Mouse (Mus musculus) neural tube, embryonic 12.5 days (tissue): ENCODE measurements around the gene Cox16. TPM values are rescaled to one million over a fixed set of nuclear protein-coding genes. Genes with fewer than 3 reads are reported as not detected.
"Not testable (repeated sequence)": the region's sequence is repeated elsewhere in the genome, so short reads cannot be mapped to it uniquely, and the experiment has no call there.

ENCODE experiments used
- ATAC-seq: fragments of 200-750 bp; cut with Nextera tagmentation; 2 replicates; pipeline ENCODE4 v1.8.0; 2017; ENCODE audit warnings: low read depth, mild to moderate bottlenecking, moderate TSS enrichment, moderate library complexity; ENCODE audit not compliant: low FRiP score
- H3K27ac ChIP-seq: fragments of 300-500 bp; sonication (generic); 2 replicates; pipeline ENCODE4 v1.5.1; 2016
- H3K27me3 ChIP-seq: fragments of 300-500 bp; sonication (generic); replicated peaks from 2 replicates; pipeline ENCODE4 v1.6.1; 2016; ENCODE audit warnings: mild to moderate bottlenecking
- H3K36me3 ChIP-seq: fragments of 300-500 bp; sonication (generic); 2 replicates; pipeline ENCODE4 v1.6.1; 2016; ENCODE audit warnings: mild to moderate bottlenecking
- H3K4me1 ChIP-seq: fragments of 300-500 bp; sonication (generic); 2 replicates; pipeline ENCODE4 v1.6.1; 2016
- H3K4me2 ChIP-seq: fragments of 300-500 bp; sonication (generic); replicated peaks from 2 replicates; pipeline ENCODE4 v1.6.1; 2016; ENCODE audit warnings: mild to moderate bottlenecking
- H3K4me3 ChIP-seq: fragments of 300-500 bp; sonication (generic); 2 replicates; pipeline ENCODE4 v1.5.1; 2016
- H3K9ac ChIP-seq: fragments of 300-500 bp; sonication (generic); 2 replicates; pipeline ENCODE4 v1.6.1; 2016; ENCODE audit warnings: mild to moderate bottlenecking
- H3K9me3 ChIP-seq: fragments of 300-500 bp; sonication (generic); 2 replicates; pipeline ENCODE4 v1.6.1; 2016; ENCODE audit warnings: mild to moderate bottlenecking
- whole genome bisulfite sequencing: fragments of 180-500 bp; shearing (Covaris S2); methylation state at CpG from one replicate; pipeline ENCODE4 v1.1.7; 2016; 5-methylcytosine and 5-hydroxymethylcytosine counted together
- polyA plus RNA-seq: library from polyadenylated mRNA; unstranded; fragments of >200 nt; fragmentation: Nextera tagmentation; extraction: Ambion mirVana; gene quantifications from 2 replicates; pipeline ENCODE4 v1.2.1, GENCODE M21; 2016

Gene Cox16
- polyA plus RNA-seq, 1 experiment from 2014 or later = 135 TPM

- 95% methylated on average over 1 of the region's 1 CpGs for WGBS
- no peak within 1 kb of the TSS for H3K9ac ChIP-seq
- H3K9me3 ChIP-seq = peaks cover 21% of the 10 kb centered on the region; the same call in 1 of the 2 replicates
- no peak for ATAC-seq
- no peaks in the 10 kb centered on the region for H3K4me1 ChIP-seq
- no peaks in the 10 kb centered on the region for H3K27me3 ChIP-seq
- no peak within 1 kb of the TSS for H3K4me2 ChIP-seq
- no peak within 1 kb of the TSS for H3K27ac ChIP-seq
- no peak within 1 kb of the TSS for H3K4me3 ChIP-seq
- H3K36me3 ChIP-seq = peaks cover 13% of the 10 kb centered on the region
Observed at GRCm38 (mm10) chr12:81421846-81422245, 63.1 kb downstream of the Cox16 start, which contains the start of gene Adam4. Gene Adam4 (minus strand): TSS chr12:81421946.

GRCm38 (mm10) chr12:81413211-81413610 lies 71.7 kb downstream of the Cox16 start:
- Histone ChIP-seq H3K36me3 (no peaks in the 10 kb centered on the region), H3K9me3 (no peaks in the 10 kb centered on the region), H3K9ac (no peak overlapping the region), H3K27me3 (no peaks in the 10 kb centered on the region), H3K4me2 (no peak overlapping the region), H3K4me1 (no peaks in the 10 kb centered on the region), H3K4me3 (no peak overlapping the region), H3K27ac (no peak overlapping the region)
- ATAC-seq = no peak
- WGBS = 90% methylated on average over 3 of the region's 3 CpGs

- no peak overlapping the region for H3K27ac ChIP-seq
- H3K4me3 ChIP-seq = no peak overlapping the region
- ATAC-seq = no peak
- no peaks in the 10 kb centered on the region for H3K9me3 ChIP-seq
- H3K4me1 ChIP-seq = no peaks in the 10 kb centered on the region
- H3K27me3 ChIP-seq = no peaks in the 10 kb centered on the region
- no peak overlapping the region for H3K9ac ChIP-seq
- no peaks in the 10 kb centered on the region for H3K36me3 ChIP-seq
- WGBS = 89% methylated on average over 3 of the region's 3 CpGs
- H3K4me2 ChIP-seq = no peak overlapping the region
Observed at GRCm38 (mm10) chr12:81408966-81409365, 76.0 kb downstream of the Cox16 start.

- no peak overlapping the region for H3K4me3 ChIP-seq
- no peak overlapping the region for H3K4me2 ChIP-seq
- no peak for ATAC-seq
- no peak overlapping the region for H3K27ac ChIP-seq
- H3K9me3 ChIP-seq = no peaks in the 10 kb centered on the region
- 30% methylated on average over 1 of the region's 1 CpGs for WGBS
- H3K27me3 ChIP-seq = no peaks in the 10 kb centered on the region
- H3K4me1 ChIP-seq = no peaks in the 10 kb centered on the region
- no peak overlapping the region for H3K9ac ChIP-seq
- H3K36me3 ChIP-seq = no peaks in the 10 kb centered on the region
Observed at GRCm38 (mm10) chr12:81402187-81402586, 82.7 kb downstream of the Cox16 start.

- WGBS = 79% methylated on average over 1 of the region's 1 CpGs
- H3K36me3 ChIP-seq, H3K9ac ChIP-seq, H3K4me1 ChIP-seq, H3K9me3 ChIP-seq, H3K4me3 ChIP-seq, ATAC-seq, H3K27me3 ChIP-seq, H3K27ac ChIP-seq, H3K4me2 ChIP-seq: not testable (repeated sequence)
Observed at GRCm38 (mm10) chr12:81379364-81379763, 105.6 kb downstream of the Cox16 start, which contains the start of gene Gm4787. Gene Gm4787 (minus strand): TSS chr12:81379464.

- ATAC-seq = no peak
- Histone ChIP-seq H3K4me3 (0 out of 2 replicates have a peak overlapping the region, but pooled peaks have one; percentile 60), H3K36me3 (no peaks in the 10 kb centered on the region), H3K27me3 (peaks cover 12% of the 10 kb centered on the region; the same call in 1 of the 2 replicates), H3K27ac (no peak overlapping the region), H3K4me2 (peak overlapping the region; percentile 93), H3K4me1 (peaks cover 23% of the 10 kb centered on the region), H3K9me3 (no peaks in the 10 kb centered on the region), H3K9ac (0 out of 2 replicates have a peak overlapping the region, but pooled peaks have one; percentile 78)
- 75% methylated on average over 5 of the region's 5 CpGs for WGBS
Observed at GRCm38 (mm10) chr12:81333841-81334240, 151.1 kb downstream of the Cox16 start.

GRCm38 (mm10) chr12:81332875-81333421 lies 152.0 kb downstream of the Cox16 start, which contains the start of gene Slc8a3:
Gene Slc8a3 (minus strand): TSS chr12:81333180.
- Histone ChIP-seq H3K9ac (peak within 1 kb of the TSS; percentile 78), H3K4me3 (peak within 1 kb of the TSS; percentile 60), H3K4me2 (peak within 1 kb of the TSS; percentile 93), H3K4me1 (peaks cover 23% of the 10 kb centered on the region), H3K27ac (peak within 1 kb of the TSS; percentile 46; the same call in 1 of the 2 replicates), H3K9me3 (no peaks in the 10 kb centered on the region), H3K36me3 (no peaks in the 10 kb centered on the region), H3K27me3 (peaks cover 12% of the 10 kb centered on the region; the same call in 1 of the 2 replicates)
- peak; percentile 78 for ATAC-seq
- under 1% methylated on average over 47 of the region's 47 CpGs for WGBS

- ATAC-seq = peak; percentile 76
- Histone ChIP-seq H3K4me3 (peak overlapping the region; percentile 60), H3K4me2 (peak overlapping the region; percentile 93), H3K4me1 (peaks cover 23% of the 10 kb centered on the region), H3K9me3 (no peaks in the 10 kb centered on the region), H3K27me3 (peaks cover 12% of the 10 kb centered on the region; the same call in 1 of the 2 replicates), H3K36me3 (no peaks in the 10 kb centered on the region), H3K27ac (peak overlapping the region; percentile 46; the same call in 1 of the 2 replicates), H3K9ac (peak overlapping the region; percentile 78)
- under 1% methylated on average over 46 of the region's 54 CpGs for WGBS
Observed at GRCm38 (mm10) chr12:81331937-81332874, 152.7 kb downstream of the Cox16 start.

- Histone ChIP-seq H3K27me3 (peaks cover 12% of the 10 kb centered on the region; the same call in 1 of the 2 replicates), H3K4me2 (peak overlapping the region; percentile 93), H3K4me1 (peaks cover 23% of the 10 kb centered on the region), H3K9ac (no peak overlapping the region), H3K27ac (no peak overlapping the region), H3K36me3 (no peaks in the 10 kb centered on the region), H3K4me3 (no peak overlapping the region; the same call in 1 of the 2 replicates), H3K9me3 (no peaks in the 10 kb centered on the region)
- WGBS = 39% methylated on average over 5 of the region's 5 CpGs
- no peak for ATAC-seq
Observed at GRCm38 (mm10) chr12:81331046-81331638, 153.8 kb downstream of the Cox16 start.

GRCm38 (mm10) chr12:81324991-81325390 lies 159.9 kb downstream of the Cox16 start:
- no peaks in the 10 kb centered on the region for H3K9me3 ChIP-seq
- H3K4me1 ChIP-seq = no peaks in the 10 kb centered on the region; the same call in 1 of the 2 replicates
- 90% methylated on average over 3 of the region's 3 CpGs for WGBS
- no peak overlapping the region for H3K4me3 ChIP-seq
- no peak for ATAC-seq
- no peak overlapping the region for H3K4me2 ChIP-seq
- H3K27ac ChIP-seq = no peak overlapping the region
- no peak overlapping the region for H3K9ac ChIP-seq
- H3K27me3 ChIP-seq = no peaks in the 10 kb centered on the region
- no peaks in the 10 kb centered on the region for H3K36me3 ChIP-seq

- Histone ChIP-seq H3K9me3 (no peaks in the 10 kb centered on the region), H3K27me3 (no peaks in the 10 kb centered on the region), H3K9ac (no peak overlapping the region), H3K4me1 (no peaks in the 10 kb centered on the region; the same call in 1 of the 2 replicates), H3K4me2 (no peak overlapping the region), H3K27ac (no peak overlapping the region), H3K36me3 (no peaks in the 10 kb centered on the region), H3K4me3 (no peak overlapping the region)
- WGBS = 90% methylated on average over 3 of the region's 3 CpGs
- no peak for ATAC-seq
Observed at GRCm38 (mm10) chr12:81324116-81324515, 160.8 kb downstream of the Cox16 start.

GRCm38 (mm10) chr12:81321021-81321420 lies 163.9 kb downstream of the Cox16 start:
- WGBS = 84% methylated on average over 1 of the region's 1 CpGs
- no peaks in the 10 kb centered on the region for H3K27me3 ChIP-seq
- no peaks in the 10 kb centered on the region for H3K9me3 ChIP-seq
- H3K4me1 ChIP-seq = no peaks in the 10 kb centered on the region; the same call in 1 of the 2 replicates
- ATAC-seq = no peak
- H3K27ac ChIP-seq = no peak overlapping the region
- no peaks in the 10 kb centered on the region for H3K36me3 ChIP-seq
- no peak overlapping the region for H3K4me2 ChIP-seq
- no peak overlapping the region for H3K4me3 ChIP-seq
- H3K9ac ChIP-seq = no peak overlapping the region
